Mouse (Mus musculus) hindbrain, embryonic 14.5 days (tissue): ENCODE results near the gene Ncam1. TPM values are rescaled to one million over a fixed set of nuclear protein-coding genes. Genes with fewer than 3 reads are reported as not detected.
A peak's percentile ranks its signal among the peaks of the same experiment; 100 is the strongest.

ENCODE experiments used
- ATAC-seq: fragments of 200-750 bp; cut with Nextera tagmentation; 2 replicates; pipeline ENCODE4 v1.8.0; 2017; ENCODE audit warnings: moderate number of reproducible peaks, mild to moderate bottlenecking, moderate TSS enrichment, moderate library complexity; ENCODE audit not compliant: low FRiP score
- DNase-seq: peaks from one replicate; pipeline ENCODE4 v3.0.0-alpha.2; 2015; ENCODE audit warnings: low spot score
- H3K27ac ChIP-seq: fragments of 300-500 bp; sonication (generic); 2 replicates; pipeline ENCODE4 v1.5.1; 2014; ENCODE audit warnings: mild to moderate bottlenecking, moderate library complexity
- H3K27me3 ChIP-seq: fragments of 300-500 bp; sonication (generic); 2 replicates; pipeline ENCODE4 v1.6.1; 2014; ENCODE audit warnings: mild to moderate bottlenecking, low read length, mixed read lengths; ENCODE audit not compliant: control insufficient read depth, insufficient read depth
- H3K36me3 ChIP-seq: fragments of 300-500 bp; sonication (generic); replicated peaks from 2 replicates; pipeline ENCODE4 v1.6.1; 2014; ENCODE audit not compliant: control insufficient read depth, insufficient read depth
- H3K4me1 ChIP-seq: fragments of 300-500 bp; sonication (generic); replicated peaks from 2 replicates; pipeline ENCODE4 v1.6.1; 2014; ENCODE audit warnings: antibody characterized with exemption, low read length, mixed read lengths; ENCODE audit not compliant: control insufficient read depth, insufficient read depth
- H3K4me2 ChIP-seq: fragments of 300-500 bp; sonication (generic); replicated peaks from 2 replicates; pipeline ENCODE4 v1.6.1; 2014; ENCODE audit warnings: mild to moderate bottlenecking, moderate library complexity
- H3K4me3 ChIP-seq: fragments of 300-500 bp; sonication (generic); replicated peaks from 2 replicates; pipeline ENCODE4 v1.5.1; 2014; ENCODE audit warnings: mild to moderate bottlenecking, low read length
- H3K9ac ChIP-seq: fragments of 300-500 bp; sonication (generic); 2 replicates; pipeline ENCODE4 v1.6.1; 2014
- H3K9me3 ChIP-seq: fragments of 300-500 bp; sonication (generic); 2 replicates; pipeline ENCODE4 v1.6.1; 2016; ENCODE audit warnings: low read length; ENCODE audit not compliant: control insufficient read depth
- WGBS: fragments of 180-500 bp; shearing (Covaris S2); extraction: QIAGEN DNeasy Blood & Tissue Kit; methylation state at CpG from one replicate; pipeline ENCODE4 v1.1.7; 2014; 5-methylcytosine and 5-hydroxymethylcytosine counted together
- polyA plus RNA-seq: library from polyadenylated mRNA; unstranded; fragments of >200 nt; fragmentation: Nextera tagmentation; extraction: Ambion mirVana; gene quantifications from 2 replicates; pipeline ENCODE4 v1.2.1, GENCODE M21; 2014

Gene Ncam1
- polyA plus RNA-seq, 1 experiment from 2014 or later = 349 TPM

DNA sequence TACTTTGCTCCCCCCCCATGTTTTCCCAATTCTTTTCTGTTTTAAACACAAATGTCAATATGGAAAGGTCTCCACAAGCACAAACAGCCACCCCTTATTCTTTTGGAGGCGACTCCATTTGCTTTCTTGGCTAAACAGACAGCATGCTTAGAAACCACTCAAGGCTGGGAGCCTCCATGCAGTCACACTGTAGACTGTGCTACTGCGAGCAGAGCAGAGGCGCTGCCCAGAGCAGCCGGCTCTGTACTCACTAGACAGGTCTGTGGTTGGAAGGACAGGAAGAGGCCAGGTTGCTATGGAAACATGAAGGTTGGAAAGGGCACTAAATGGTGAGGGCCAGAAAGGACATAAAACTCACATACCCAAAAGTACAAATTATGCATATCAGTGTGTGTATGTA, 263.8 kb downstream of the Ncam1 start:
- H3K27me3 ChIP-seq = no peaks in the 10 kb centered on the region
- 32% methylated on average over 4 of the region's 4 CpGs for WGBS
- peaks cover 21% of the 10 kb centered on the region for H3K4me1 ChIP-seq
- H3K4me2 ChIP-seq = no peak overlapping the region
- no peaks in the 10 kb centered on the region for H3K9me3 ChIP-seq
- H3K9ac ChIP-seq = no peak overlapping the region
- DNase-seq = no peak
- H3K27ac ChIP-seq = peak overlapping the region; percentile 74; the same call in 1 of the 2 replicates
- H3K36me3 ChIP-seq = peaks cover 56% of the 10 kb centered on the region
- no peak for ATAC-seq
- H3K4me3 ChIP-seq = no peak overlapping the region

DNA sequence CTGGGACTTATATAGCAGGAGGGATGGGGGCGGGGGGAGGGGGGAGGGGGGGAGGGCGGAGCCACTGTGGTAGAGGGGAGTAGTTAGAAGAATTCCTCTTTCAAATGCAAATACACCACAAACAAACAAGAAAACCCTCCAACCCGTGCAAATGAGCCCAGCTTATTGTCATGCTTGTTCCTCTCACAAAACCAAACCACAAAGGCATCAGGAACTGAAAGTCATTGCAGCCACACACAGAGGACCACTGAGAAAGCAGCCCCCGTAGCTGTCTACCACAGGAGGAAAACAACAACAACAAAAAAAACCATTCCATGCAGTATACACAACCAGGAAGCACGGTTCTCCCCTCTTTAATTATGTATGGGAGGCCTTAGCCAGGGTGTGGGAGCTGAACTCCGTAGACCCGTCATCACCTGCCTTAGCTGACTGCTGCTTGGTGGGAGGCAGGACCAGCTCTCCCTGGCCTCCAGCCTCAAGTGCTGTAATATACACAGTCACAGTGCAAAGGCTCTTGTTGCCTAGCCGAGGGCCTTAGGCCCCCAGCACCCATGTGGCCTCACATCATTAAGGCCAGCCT, 264.7 kb downstream of the Ncam1 start:
- Histone ChIP-seq H3K4me2 (no peak overlapping the region), H3K27ac (peak overlapping the region; percentile 74), H3K36me3 (peaks cover 52% of the 10 kb centered on the region), H3K4me3 (no peak overlapping the region), H3K4me1 (peaks cover 27% of the 10 kb centered on the region), H3K9me3 (no peaks in the 10 kb centered on the region), H3K9ac (no peak overlapping the region), H3K27me3 (no peaks in the 10 kb centered on the region)
- ATAC-seq (peak; percentile 63; the same call in 1 of the 2 replicates), DNase-seq (no peak)
- 15% methylated on average over 8 of the region's 8 CpGs for WGBS

GRCm38 (mm10) chr9:49533455-49533854, 265.3 kb downstream of the Ncam1 start:
- Histone ChIP-seq H3K27ac (no peak overlapping the region), H3K9me3 (no peaks in the 10 kb centered on the region), H3K4me1 (peaks cover 27% of the 10 kb centered on the region), H3K9ac (no peak overlapping the region), H3K36me3 (peaks cover 49% of the 10 kb centered on the region), H3K27me3 (no peaks in the 10 kb centered on the region), H3K4me2 (no peak overlapping the region), H3K4me3 (no peak overlapping the region)
- 63% methylated on average over 7 of the region's 7 CpGs for WGBS
- ATAC-seq (no peak), DNase-seq (no peak)

- Histone ChIP-seq H3K36me3 (peaks cover 48% of the 10 kb centered on the region), H3K4me3 (no peak overlapping the region), H3K27ac (no peak overlapping the region), H3K4me2 (no peak overlapping the region), H3K9ac (no peak overlapping the region), H3K4me1 (peaks cover 34% of the 10 kb centered on the region), H3K27me3 (no peaks in the 10 kb centered on the region), H3K9me3 (no peaks in the 10 kb centered on the region)
- 80% methylated on average over 6 of the region's 6 CpGs for WGBS
- no peak for ATAC-seq
- DNase-seq = no peak
These were observed 266.9 kb downstream of the Ncam1 start for GRCm38 (mm10) chr9:49531833-49532232.

GRCm38 (mm10) chr9:49531257-49531656, 267.5 kb downstream of the Ncam1 start:
- Histone ChIP-seq H3K27ac (no peak overlapping the region), H3K9me3 (no peaks in the 10 kb centered on the region), H3K4me1 (peaks cover 34% of the 10 kb centered on the region), H3K36me3 (peaks cover 45% of the 10 kb centered on the region), H3K27me3 (no peaks in the 10 kb centered on the region), H3K4me2 (no peak overlapping the region), H3K4me3 (no peak overlapping the region), H3K9ac (no peak overlapping the region)
- 51% methylated on average over 7 of the region's 7 CpGs for WGBS
- ATAC-seq (no peak), DNase-seq (no peak)

- DNase-seq (no peak), ATAC-seq (no peak)
- Histone ChIP-seq H3K4me3 (no peak overlapping the region), H3K36me3 (peaks cover 40% of the 10 kb centered on the region), H3K27ac (no peak overlapping the region), H3K4me2 (no peak overlapping the region), H3K9me3 (no peaks in the 10 kb centered on the region), H3K27me3 (no peaks in the 10 kb centered on the region), H3K9ac (no peak overlapping the region), H3K4me1 (peaks cover 31% of the 10 kb centered on the region)
- 38% methylated on average over 4 of the region's 4 CpGs for WGBS
These were observed 268.0 kb downstream of the Ncam1 start for GRCm38 (mm10) chr9:49530739-49531138.

- H3K36me3 ChIP-seq = peaks cover 49% of the 10 kb centered on the region
- ATAC-seq = no peak
- no peak overlapping the region for H3K27ac ChIP-seq
- H3K4me1 ChIP-seq = peaks cover 26% of the 10 kb centered on the region
- DNase-seq = no peak
- H3K27me3 ChIP-seq = no peaks in the 10 kb centered on the region
- no peak overlapping the region for H3K9ac ChIP-seq
- H3K4me3 ChIP-seq = no peak overlapping the region
- H3K9me3 ChIP-seq = no peaks in the 10 kb centered on the region
- 63% methylated on average over 8 of the region's 8 CpGs for WGBS
- H3K4me2 ChIP-seq = no peak overlapping the region
These were observed 269.3 kb downstream of the Ncam1 start for GRCm38 (mm10) chr9:49529366-49529959.

- no peaks in the 10 kb centered on the region for H3K27me3 ChIP-seq
- H3K27ac ChIP-seq = no peak overlapping the region
- DNase-seq (peak; percentile 68), ATAC-seq (no peak)
- no peak overlapping the region for H3K4me3 ChIP-seq
- H3K9ac ChIP-seq = no peak overlapping the region
- H3K36me3 ChIP-seq = peaks cover 50% of the 10 kb centered on the region
- 45% methylated on average over 10 of the region's 10 CpGs for WGBS
- H3K4me2 ChIP-seq = no peak overlapping the region
- peaks cover 20% of the 10 kb centered on the region for H3K4me1 ChIP-seq
- H3K9me3 ChIP-seq = no peaks in the 10 kb centered on the region
These were observed 269.8 kb downstream of the Ncam1 start for GRCm38 (mm10) chr9:49528943-49529342.

DNA sequence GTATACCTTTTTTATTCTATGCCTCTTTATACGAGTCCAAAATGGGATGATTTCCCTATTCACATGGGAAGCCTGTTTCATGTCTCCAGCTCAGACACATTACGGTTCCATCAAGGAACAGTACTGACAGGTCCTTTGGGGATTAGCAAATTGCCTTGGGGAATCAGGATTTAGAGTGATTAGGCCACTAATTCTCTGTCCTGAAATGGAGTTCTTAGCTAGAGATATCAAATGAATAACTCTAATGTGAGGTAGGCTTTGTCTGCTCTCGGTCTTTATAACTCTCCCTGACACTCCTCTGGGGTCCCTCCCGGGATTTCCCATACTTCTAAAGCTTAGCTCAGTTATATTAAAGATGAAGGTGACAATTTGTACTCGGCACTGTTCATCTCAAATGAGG, 270.7 kb downstream of the Ncam1 start:
- Histone ChIP-seq H3K36me3 (peaks cover 56% of the 10 kb centered on the region), H3K4me2 (no peak overlapping the region), H3K9ac (no peak overlapping the region), H3K4me3 (no peak overlapping the region), H3K9me3 (no peaks in the 10 kb centered on the region), H3K27me3 (no peaks in the 10 kb centered on the region), H3K4me1 (peaks cover 14% of the 10 kb centered on the region; the same call in 1 of the 2 replicates), H3K27ac (no peak overlapping the region)
- DNase-seq = no peak
- 41% methylated on average over 5 of the region's 5 CpGs for WGBS
- ATAC-seq = no peak
